Mouse (Mus musculus) liver, embryonic 11.5 days (tissue): ENCODE measurements around the gene Gipc3. TPM values are rescaled to one million over a fixed set of nuclear protein-coding genes. Genes with fewer than 3 reads are reported as not detected.

ENCODE experiments used
- ATAC-seq: fragments of 200-750 bp; cut with Nextera tagmentation; replicated peaks from 2 replicates; pipeline ENCODE4 v1.8.0; 2017; ENCODE audit warnings: moderate number of reproducible peaks, mild to moderate bottlenecking, moderate TSS enrichment, moderate library complexity; ENCODE audit not compliant: low FRiP score
- DNase-seq: peaks from one replicate; pipeline ENCODE4 v3.0.0-alpha.2; 2017; ENCODE audit warnings: low spot score
- H3K27ac ChIP-seq: fragments of 300-500 bp; sonication (generic); 2 replicates; pipeline ENCODE4 v1.5.1; 2014; ENCODE audit warnings: mild to moderate bottlenecking, low read depth, low read length, control low read depth
- H3K27me3 ChIP-seq: fragments of 300-500 bp; sonication (generic); replicated peaks from 2 replicates; pipeline ENCODE4 v1.6.1; 2014; ENCODE audit warnings: low read length, mixed read lengths; ENCODE audit not compliant: control insufficient read depth, insufficient read depth
- H3K36me3 ChIP-seq: fragments of 300-500 bp; sonication (generic); 2 replicates; pipeline ENCODE4 v1.6.1; 2014; ENCODE audit warnings: mild to moderate bottlenecking, low read length, moderate library complexity, mixed read lengths; ENCODE audit not compliant: control insufficient read depth, insufficient read depth
- H3K4me1 ChIP-seq: fragments of 300-500 bp; sonication (generic); replicated peaks from 2 replicates; pipeline ENCODE4 v1.6.1; 2014; ENCODE audit warnings: low read length, mixed read lengths; ENCODE audit not compliant: control insufficient read depth, insufficient read depth
- H3K4me2 ChIP-seq: fragments of 300-500 bp; sonication (generic); 2 replicates; pipeline ENCODE4 v1.6.1; 2014; ENCODE audit warnings: mild to moderate bottlenecking, control low read depth, moderate library complexity
- H3K4me3 ChIP-seq: fragments of 300-500 bp; sonication (generic); 2 replicates; pipeline ENCODE4 v1.5.1; 2014; ENCODE audit warnings: low read depth, low read length, control low read depth
- H3K9ac ChIP-seq: fragments of 300-500 bp; sonication (generic); 2 replicates; pipeline ENCODE4 v1.6.1; 2014; ENCODE audit warnings: low read depth, low read length, control low read depth
- H3K9me3 ChIP-seq: fragments of 300-500 bp; sonication (generic); 2 replicates; pipeline ENCODE4 v1.6.1; 2016; ENCODE audit warnings: low read length, inconsistent platforms, mixed read lengths; ENCODE audit not compliant: control insufficient read depth
- WGBS: fragments of 180-500 bp; shearing (Covaris S2); extraction: QIAGEN DNeasy Blood & Tissue Kit; methylation state at CpG from one replicate; pipeline ENCODE4 v1.1.7; 2014; 5-methylcytosine and 5-hydroxymethylcytosine counted together
- polyA plus RNA-seq: library from polyadenylated mRNA; unstranded; fragments of >200 nt; fragmentation: Nextera tagmentation; extraction: Ambion mirVana; gene quantifications from 2 replicates; pipeline ENCODE4 v1.2.1, GENCODE M21; 2014

The Gipc3 gene
- polyA plus RNA-seq = not detected in 2 replicates

DNA sequence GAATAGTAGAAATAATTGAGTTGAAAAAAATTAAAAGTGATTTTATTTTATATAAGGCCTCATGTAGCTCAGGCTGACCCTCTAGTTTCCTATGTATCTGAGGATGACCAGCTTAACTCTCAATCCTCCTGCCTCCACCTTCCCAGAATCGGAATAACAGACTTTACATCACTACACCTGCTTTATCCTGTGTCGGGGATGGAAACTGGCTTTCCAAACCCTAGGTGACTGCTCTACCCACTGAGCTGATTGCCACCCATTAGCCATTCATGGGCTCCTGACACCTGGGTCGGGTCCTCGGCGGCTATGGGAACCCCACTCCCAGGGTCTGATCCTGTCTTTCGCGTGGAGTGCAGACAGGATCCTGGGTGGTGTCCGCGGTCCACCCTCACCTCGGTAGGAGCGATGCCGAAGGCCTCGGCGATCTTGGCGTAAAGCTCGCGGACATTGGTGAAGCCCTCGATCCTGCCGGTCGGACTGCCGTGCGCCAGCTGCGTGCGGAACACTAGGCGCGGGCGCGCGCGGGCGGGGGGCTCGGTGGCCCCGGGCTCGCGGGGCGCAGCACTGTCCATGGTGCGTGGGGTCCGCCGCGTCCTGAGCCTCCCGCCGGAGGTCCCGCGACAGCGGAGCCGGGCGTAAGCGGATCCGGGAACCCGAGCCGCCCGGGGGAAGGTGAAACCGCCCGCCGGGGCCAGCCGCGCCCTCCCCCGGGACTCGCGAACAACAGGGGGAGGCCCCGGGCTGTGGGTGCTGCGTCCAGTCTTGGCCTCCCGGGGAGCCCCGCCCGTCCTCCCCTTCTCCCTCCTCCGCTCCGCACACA lies at the start of gene Gipc3:
TSS of gene Gipc3 (minus strand) at position 581 of the 820 bp plus-strand sequence.
- Histone ChIP-seq H3K9ac (peak within 1 kb of the TSS; percentile 39; the same call in 1 of the 2 replicates), H3K4me2 (peak within 1 kb of the TSS; percentile 74), H3K9me3 (no peaks in the 10 kb centered on the region), H3K4me3 (peak within 1 kb of the TSS; percentile 51), H3K36me3 (peaks cover 4% of the 10 kb centered on the region; the same call in 1 of the 2 replicates), H3K27ac (no peak within 1 kb of the TSS), H3K4me1 (peaks cover 32% of the 10 kb centered on the region), H3K27me3 (peaks cover 38% of the 10 kb centered on the region)
- 4% methylated on average over 66 of the region's 67 CpGs for WGBS
- no peak for ATAC-seq
- no peak for DNase-seq

DNA sequence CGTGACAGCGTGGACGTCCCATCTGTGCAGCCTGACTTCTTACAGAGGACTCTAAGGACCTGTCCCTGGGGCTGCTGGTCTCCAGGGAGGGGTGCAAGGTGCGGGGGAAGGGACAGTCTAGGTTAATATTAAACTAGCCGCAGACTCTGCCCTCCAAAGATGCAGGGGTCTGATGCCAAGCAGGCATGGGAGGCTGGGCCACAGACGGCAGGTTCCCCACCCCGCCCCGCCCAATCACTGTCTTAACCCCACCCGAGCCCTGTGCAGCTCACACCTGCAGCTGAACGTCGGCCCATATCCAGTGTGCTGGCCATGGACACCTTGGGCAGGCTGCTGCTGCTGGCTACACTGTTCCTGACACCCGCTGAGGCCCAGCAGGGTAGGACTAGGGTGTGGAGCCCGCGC lies 49.7 kb upstream of the Gipc3 start, which contains the start of gene Smim24:
TSS of gene Smim24 (plus strand) at position 271 of the 405 bp plus-strand sequence.
- no peak for DNase-seq
- no peaks in the 10 kb centered on the region for H3K9me3 ChIP-seq
- no peak within 1 kb of the TSS; the same call in 1 of the 2 replicates for H3K27ac ChIP-seq
- peak within 1 kb of the TSS; percentile 15 for H3K4me3 ChIP-seq
- H3K36me3 ChIP-seq = peaks cover 9% of the 10 kb centered on the region
- peak within 1 kb of the TSS; percentile 11 for H3K9ac ChIP-seq
- H3K4me1 ChIP-seq = peaks cover 26% of the 10 kb centered on the region
- 51% methylated on average over 14 of the region's 14 CpGs for WGBS
- no peaks in the 10 kb centered on the region for H3K27me3 ChIP-seq
- peak within 1 kb of the TSS; percentile 43 for H3K4me2 ChIP-seq
- ATAC-seq = no peak

DNA sequence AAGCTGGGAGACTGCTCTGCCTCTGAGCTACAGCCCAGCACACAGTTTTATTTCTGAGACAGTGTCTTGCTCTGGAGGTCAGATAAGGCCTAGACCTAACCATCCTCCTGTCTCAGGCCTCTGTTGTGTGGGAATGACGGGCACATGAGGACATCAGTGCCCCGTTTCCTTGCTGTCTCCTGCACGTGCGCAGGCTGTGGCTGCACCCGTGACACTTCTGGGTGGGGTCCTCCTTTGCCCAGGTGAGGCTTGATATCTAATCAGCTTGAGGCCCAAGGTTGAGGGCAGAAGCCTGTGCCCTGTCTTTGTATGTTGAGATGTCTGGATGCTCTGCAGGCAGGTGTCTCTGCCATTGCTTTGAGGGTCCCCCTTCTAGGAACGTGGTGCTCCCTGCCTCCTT lies 49.2 kb upstream of the Gipc3 start:
- no peak overlapping the region for H3K4me3 ChIP-seq
- ATAC-seq = no peak
- WGBS = 71% methylated on average over 6 of the region's 6 CpGs
- H3K27me3 ChIP-seq = no peaks in the 10 kb centered on the region
- H3K9me3 ChIP-seq = no peaks in the 10 kb centered on the region
- peaks cover 26% of the 10 kb centered on the region for H3K4me1 ChIP-seq
- H3K4me2 ChIP-seq = no peak overlapping the region
- no peak overlapping the region for H3K27ac ChIP-seq
- H3K36me3 ChIP-seq = peaks cover 12% of the 10 kb centered on the region
- H3K9ac ChIP-seq = no peak overlapping the region
- no peak for DNase-seq

DNA sequence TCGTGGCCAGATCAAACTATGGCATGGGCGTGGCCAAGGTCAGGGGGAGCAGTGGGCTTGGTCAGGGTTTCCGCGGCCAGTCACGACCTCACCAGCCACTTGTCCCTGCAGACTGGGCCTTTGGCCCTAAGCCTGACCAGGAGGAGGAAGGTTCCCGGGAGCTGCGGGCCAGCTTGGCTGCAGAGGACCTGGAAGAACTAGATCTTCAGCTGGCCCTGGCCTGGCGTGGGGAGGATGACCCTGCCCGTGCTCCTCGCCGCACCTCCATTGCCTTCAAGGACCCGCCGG lies 47.6 kb upstream of the Gipc3 start:
- Histone ChIP-seq H3K4me2 (no peak overlapping the region), H3K4me1 (peaks cover 32% of the 10 kb centered on the region), H3K27me3 (no peaks in the 10 kb centered on the region), H3K4me3 (no peak overlapping the region), H3K9ac (no peak overlapping the region), H3K27ac (no peak overlapping the region), H3K9me3 (no peaks in the 10 kb centered on the region), H3K36me3 (peaks cover 25% of the 10 kb centered on the region)
- no peak for DNase-seq
- 87% methylated on average over 13 of the region's 13 CpGs for WGBS
- no peak for ATAC-seq

DNA sequence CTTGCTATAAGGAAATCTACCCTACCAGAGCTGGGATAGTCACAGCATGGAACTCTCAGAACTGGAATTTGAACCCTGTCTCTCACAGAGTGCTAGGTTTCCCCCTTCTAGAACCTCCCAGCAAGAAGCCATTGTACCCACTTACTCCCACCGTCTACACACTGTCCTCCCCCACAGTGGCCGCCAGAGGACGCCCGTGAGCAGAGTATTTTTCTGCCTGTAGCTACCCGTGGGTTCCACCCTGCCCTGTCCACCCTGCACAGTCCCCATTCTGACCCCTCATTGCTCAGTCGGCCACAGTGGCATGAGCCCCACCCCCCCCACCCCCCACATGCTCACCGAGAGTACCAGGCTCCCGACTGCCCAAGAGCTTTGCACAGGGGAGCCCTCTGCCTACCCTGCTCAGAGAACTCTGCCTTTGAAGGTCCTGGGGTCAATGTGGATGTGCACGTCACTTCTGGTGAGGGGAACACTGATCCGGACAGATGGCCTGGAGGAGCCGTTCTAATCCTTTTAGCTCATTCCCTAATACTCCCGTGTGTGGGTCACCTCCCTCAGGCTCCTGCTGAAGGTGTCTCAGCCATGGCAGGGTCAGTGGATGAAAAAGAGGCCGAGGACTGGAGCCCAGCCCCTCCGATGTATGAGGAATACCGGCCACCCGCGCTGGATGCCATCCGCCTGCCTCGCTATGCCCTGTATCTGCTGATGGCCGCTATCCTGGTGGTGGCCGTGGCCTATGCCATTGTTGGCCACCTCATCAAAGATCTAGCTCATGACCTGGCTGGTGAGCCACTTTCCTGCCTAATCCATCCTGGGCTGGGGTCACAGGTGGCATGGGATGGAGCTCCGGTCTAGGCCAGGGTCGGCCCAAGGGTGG lies 47.0 kb upstream of the Gipc3 start:
- H3K4me3 ChIP-seq = no peak overlapping the region
- WGBS = 60% methylated on average over 23 of the region's 23 CpGs
- H3K4me1 ChIP-seq = peaks cover 37% of the 10 kb centered on the region
- DNase-seq = no peak
- H3K36me3 ChIP-seq = peaks cover 25% of the 10 kb centered on the region
- no peaks in the 10 kb centered on the region for H3K27me3 ChIP-seq
- H3K27ac ChIP-seq = no peak overlapping the region
- H3K9me3 ChIP-seq = no peaks in the 10 kb centered on the region
- H3K9ac ChIP-seq = no peak overlapping the region
- peak; percentile 59; the same call in 1 of the 2 replicates for ATAC-seq
- no peak overlapping the region for H3K4me2 ChIP-seq

DNA sequence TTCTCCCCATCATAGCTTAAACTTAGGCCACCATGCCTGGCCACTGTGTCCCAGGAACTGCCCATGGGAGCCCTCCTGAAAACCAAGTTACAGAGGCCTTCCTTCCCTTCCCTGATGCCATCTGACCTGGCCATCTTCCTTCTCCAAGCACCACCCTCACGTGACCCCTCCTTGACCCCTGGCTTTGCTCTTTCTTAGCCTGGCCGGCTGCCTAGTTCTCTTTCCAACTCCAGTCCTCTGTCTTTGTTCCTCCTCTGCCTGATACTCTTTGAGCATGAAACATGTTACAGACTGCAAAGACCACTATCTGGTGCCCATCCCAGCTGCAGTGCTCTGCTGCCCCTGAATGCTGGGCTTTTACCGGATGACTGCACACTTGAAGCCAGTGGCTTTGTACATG lies 46.3 kb upstream of the Gipc3 start:
- H3K4me2 ChIP-seq = no peak overlapping the region
- ATAC-seq (no peak), DNase-seq (no peak)
- H3K4me3 ChIP-seq = no peak overlapping the region
- WGBS = 69% methylated on average over 3 of the region's 3 CpGs
- H3K9ac ChIP-seq = no peak overlapping the region
- H3K27me3 ChIP-seq = no peaks in the 10 kb centered on the region
- peaks cover 25% of the 10 kb centered on the region for H3K36me3 ChIP-seq
- H3K4me1 ChIP-seq = peaks cover 40% of the 10 kb centered on the region
- H3K9me3 ChIP-seq = no peaks in the 10 kb centered on the region
- H3K27ac ChIP-seq = no peak overlapping the region

DNA sequence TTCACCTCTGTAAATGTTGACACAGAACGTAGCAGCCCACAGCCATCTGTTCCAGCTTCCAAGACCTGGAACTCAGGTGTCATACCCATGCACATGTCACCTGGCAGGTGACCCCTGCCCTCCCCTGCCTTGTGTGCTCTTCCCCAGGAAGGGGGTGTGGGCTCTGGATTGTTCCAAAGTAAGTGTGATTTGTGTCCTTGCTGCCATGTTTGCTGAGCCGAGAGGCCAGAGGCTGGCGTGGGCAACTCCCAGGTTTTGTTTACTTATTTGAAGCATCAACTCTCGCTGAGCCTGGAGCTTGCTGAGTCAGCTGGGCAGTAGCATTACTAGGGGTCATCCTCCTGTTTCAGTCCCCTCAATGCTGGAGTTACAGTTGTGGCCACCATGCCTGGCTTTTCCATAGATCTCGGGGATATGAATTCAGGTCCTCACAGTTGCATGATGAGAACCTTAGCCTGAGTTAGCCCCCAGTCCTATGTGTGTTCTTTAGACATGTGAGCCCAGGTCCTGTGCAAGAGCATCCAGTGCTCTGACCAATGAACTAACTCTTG lies 45.5 kb upstream of the Gipc3 start, which contains the start of gene Gm48552:
TSS of gene Gm48552 (plus strand) at position 501 of the 551 bp plus-strand sequence.
- WGBS = 71% methylated on average over 5 of the region's 5 CpGs
- ATAC-seq = no peak
- no peaks in the 10 kb centered on the region for H3K27me3 ChIP-seq
- H3K9ac ChIP-seq = no peak within 1 kb of the TSS
- H3K27ac ChIP-seq = no peak within 1 kb of the TSS
- no peak within 1 kb of the TSS for H3K4me2 ChIP-seq
- H3K36me3 ChIP-seq = peaks cover 25% of the 10 kb centered on the region
- no peaks in the 10 kb centered on the region for H3K9me3 ChIP-seq
- DNase-seq = no peak
- H3K4me3 ChIP-seq = no peak within 1 kb of the TSS
- H3K4me1 ChIP-seq = peaks cover 34% of the 10 kb centered on the region

DNA sequence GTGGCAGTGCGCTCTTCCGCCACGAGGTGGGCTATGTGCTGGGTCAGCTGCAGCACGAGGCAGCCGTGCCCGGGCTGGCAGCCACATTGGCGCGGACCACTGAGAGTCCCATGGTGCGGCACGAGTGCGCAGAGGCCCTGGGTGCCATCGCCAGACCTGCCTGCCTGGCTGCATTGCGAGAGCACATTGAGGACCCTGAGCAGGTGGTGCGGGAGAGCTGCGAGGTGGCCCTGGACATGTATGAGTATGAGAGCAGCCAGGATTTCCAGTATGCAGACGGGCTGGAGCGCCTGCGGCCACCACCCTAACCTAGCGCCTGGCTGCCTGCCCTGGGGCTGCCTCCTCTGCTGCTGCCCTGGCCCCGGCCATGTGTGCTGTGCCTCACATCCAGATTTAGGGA lies 44.6 kb upstream of the Gipc3 start:
- DNase-seq (no peak), ATAC-seq (no peak)
- 92% methylated on average over 20 of the region's 20 CpGs for WGBS
- no peaks in the 10 kb centered on the region for H3K9me3 ChIP-seq
- H3K4me2 ChIP-seq = no peak overlapping the region
- peaks cover 25% of the 10 kb centered on the region for H3K36me3 ChIP-seq
- peaks cover 28% of the 10 kb centered on the region for H3K4me1 ChIP-seq
- H3K27ac ChIP-seq = no peak overlapping the region
- H3K4me3 ChIP-seq = no peak overlapping the region
- H3K27me3 ChIP-seq = no peaks in the 10 kb centered on the region
- no peak overlapping the region for H3K9ac ChIP-seq
